Mouse (Mus musculus) spleen, adult 18-20 months (tissue): Measurements from ENCODE around the gene Spty2d1.
"Not testable (repeated sequence)": the region's sequence is repeated elsewhere in the genome, so short reads cannot be mapped to it uniquely, and the experiment has no call there.

Source experiments
- DNase-seq, 2 experiments: peaks; one replicate each; pipeline ENCODE4 v3.0.0; 2022; ENCODE audit warnings: mixed read lengths in 2 of 2

The Spty2d1 gene

DNA sequence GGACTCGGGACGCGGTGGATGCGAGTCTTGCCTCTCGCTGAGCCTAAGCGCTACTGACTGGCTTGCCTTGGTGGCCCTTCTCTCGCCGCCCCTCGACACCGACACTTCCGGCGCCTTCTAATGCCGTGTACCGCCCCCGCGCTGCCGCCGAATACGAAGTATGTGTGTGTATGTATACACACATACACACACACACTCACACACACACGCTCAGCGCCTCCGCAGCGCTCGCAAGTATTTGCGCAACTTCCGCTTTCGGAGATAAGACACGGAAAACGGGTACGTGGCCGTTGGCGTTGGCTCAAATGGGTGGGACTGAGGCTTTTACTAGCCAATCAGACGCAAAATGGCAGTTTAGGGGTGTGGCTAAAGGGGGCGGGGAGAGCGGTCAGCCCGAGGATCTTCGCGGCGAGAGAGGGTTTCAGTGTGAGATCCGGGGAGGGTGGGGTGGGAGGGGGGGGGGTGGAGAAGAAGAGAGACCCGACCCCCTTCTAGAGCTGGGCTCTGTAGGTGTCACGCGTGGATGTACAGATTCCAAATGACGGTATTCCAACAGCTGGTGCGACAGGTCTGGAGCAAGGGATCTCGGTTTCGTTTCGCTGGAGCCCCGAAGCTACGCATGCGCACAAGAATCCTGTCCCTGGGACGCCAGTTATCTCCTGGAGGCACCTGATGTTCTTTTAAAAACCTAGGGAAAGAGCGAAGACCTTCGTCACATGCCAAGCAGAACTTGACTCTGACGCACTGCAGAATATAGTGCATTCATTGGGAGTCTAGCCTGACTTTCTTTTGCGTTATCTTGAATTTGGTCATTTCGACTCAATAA is at the start of gene Spty2d1:
Gene Spty2d1 (minus strand): TSS at position 244 of the 826 bp plus-strand sequence.
- peak; percentile 95 to 97 for DNase-seq

DNA sequence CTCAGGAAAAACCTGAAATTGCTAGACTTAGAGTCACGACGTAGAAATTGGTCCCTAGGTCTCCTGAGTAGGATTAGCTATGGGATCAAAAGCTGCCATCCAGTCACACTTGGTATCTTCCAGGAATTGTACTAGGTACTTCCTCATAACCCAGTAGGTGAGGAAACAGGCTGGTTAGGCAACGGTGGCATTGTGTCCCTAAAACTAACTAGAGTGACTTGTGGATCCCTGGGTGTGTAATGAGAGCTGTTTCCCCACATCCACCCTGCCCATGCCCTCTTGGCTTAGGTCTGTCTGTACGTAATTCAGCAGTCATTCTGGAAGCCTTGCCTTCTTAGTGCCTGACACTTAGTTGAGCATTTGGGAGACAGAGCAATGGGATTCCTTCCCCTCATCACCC is 48.1 kb upstream of the Spty2d1 start:
- DNase-seq = no peak

DNA sequence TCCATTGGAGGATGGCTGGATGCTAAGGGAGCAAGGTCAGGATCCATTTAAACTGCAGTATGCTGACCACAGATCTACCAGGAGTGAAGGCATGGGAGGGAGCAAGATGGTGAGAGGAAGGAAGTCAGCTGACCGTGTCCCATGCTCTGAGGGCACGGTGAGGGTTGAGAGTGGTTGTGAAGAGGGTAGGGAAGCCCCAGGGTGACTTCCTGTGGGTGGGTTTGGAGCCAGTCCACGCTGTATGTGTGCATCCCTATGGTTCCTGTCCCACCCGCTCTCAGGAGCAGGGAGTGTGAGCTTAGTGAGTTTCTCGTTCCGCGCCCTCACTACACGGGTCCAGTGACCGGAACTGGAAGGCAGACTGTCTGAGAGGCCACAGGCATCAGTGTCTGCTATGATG is 47.5 kb upstream of the Spty2d1 start:
- DNase-seq = peak; percentile 21 to 24

DNA sequence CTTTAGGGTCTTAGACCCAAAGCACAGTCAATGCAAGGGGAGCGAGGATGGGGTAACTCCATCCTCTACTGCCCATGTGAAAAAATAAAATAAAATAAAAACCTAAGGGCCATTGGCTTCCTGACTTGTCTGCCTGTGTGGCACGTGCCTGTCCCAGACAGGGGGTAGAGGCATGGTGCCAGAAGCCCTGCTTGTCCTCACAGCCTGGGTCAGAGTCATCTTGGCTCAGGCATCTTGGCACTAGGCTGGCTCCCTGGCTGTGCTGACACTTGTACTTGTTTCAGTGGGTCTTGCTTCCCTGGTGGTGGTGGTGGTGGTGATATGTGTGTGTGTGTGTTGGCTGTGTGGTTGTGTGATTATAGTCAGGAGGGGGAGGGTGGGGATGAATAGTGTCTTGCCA is 46.5 kb upstream of the Spty2d1 start:
- DNase-seq = no peak

DNA sequence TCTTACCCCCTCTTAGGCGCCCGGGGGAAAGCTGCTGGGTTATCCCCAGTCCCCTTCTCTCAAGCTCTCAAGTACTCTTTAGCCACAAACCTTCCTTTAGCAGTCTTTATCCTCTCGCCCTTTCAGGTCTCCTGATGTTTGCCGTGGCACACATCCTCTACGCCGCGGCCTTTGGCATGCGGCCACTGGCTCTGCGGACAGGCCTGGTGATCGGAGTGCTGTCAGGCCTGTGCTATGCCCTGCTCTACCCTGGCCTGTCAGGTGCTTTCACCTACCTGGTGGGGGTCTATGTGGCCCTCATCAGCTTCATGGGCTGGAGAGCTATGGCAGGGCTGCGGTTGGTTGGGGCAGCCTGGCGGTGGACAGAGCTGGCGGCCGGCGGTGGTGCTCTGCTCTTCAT is 45.1 kb upstream of the Spty2d1 start:
- DNase-seq = no peak

DNA sequence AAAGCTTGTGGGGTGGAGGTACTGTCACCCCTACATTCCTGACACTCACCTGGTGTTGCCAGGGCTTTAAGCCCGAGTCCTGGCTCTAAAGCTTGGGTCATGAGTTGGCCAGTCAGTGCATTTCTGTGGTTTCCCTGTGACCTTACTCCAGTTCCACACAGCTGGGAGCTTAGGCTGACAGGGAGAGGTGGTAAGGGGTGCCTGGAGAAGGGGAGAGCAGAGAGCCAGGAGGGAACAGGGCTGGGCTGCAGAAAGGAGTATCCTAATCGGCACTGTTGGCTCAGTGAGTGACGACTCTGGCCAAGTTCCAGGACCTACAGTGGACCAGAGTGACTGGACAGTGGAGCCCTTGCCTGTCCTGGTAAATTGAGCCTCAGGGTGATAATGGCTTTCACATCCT is 44.1 kb upstream of the Spty2d1 start:
- no peak for DNase-seq

DNA sequence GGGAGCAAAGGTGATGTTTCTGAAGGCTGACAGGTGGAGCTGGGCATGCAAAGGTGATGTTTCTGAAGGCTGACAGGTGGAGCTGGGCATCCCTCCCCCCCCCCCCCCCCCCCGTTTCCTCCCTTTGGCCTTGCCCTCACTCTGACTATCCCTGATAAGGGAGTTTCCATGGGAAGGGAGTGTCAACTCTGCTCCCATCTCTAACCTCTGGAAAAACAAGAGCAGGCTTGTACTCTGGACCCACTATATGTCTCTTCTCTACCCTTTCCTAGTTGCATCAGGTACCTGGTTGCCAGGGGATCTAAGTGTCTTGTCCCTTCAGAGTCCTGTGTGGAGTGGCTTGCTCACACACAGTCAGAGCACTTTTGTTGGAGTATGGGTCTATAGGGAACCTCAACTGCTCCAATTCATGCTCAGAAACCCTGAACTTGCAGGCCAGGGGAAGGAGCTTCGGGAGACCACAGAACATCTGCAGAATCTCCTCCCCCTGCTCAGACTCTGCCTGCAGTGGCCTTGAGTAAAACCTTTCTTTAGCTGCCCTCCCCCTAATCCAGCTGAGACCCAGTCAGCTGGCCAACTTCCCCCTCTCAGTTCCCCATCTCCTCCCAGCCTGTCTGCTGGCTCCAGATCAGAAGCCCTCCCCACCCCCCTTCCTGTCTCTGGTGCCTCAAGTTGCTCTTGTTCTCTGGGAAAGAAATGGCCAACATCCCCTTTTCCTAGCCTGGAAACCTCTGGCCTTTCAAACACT is 43.4 kb upstream of the Spty2d1 start:
- DNase-seq = peak; percentile 51 to 56

DNA sequence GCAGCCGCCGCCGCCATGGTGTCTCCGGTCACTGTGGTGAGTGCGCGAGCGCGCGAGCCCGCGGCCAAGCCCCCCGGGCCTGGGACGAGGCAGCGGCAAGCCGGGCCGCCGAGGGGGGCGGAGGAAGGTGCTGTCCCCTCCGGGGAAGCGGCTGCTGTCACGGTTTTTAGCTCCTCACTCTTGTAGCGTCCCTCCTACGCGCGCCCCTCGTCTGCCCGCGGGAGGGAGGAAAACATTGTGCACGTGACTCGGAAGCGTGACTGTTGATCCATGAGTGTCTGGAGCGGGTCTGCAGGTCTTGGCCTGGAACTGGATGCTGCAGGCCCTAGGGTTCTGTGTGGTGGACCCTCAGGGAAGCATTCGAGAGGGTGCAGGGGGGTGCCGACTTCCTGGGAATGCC is 42.6 kb upstream of the Spty2d1 start:
- DNase-seq = no peak

DNA sequence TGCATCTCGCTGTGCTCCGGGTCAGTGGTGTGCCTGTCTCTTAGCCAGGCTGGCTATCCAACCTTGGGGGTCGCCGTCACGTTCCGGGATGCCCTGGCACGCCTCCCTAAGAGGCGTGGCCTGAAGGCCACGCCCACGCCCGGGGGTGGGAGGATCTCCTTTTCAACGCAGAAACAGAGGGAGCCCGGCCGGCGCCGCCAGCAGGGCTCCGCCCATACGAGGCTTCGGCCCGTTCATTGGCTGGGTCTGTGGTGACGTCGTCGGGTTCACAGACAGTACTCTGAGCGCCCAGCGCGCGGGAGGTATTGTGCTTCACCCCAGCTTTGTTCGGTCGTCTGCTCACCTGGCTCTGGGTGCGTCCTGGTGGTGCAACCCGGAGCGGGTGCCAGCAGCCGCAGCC is 42.2 kb upstream of the Spty2d1 start, which contains the start of gene Tmem86a:
Gene Tmem86a (plus strand): TSS at position 236 of the 400 bp plus-strand sequence.
- DNase-seq = peak; percentile 91 to 93

DNA sequence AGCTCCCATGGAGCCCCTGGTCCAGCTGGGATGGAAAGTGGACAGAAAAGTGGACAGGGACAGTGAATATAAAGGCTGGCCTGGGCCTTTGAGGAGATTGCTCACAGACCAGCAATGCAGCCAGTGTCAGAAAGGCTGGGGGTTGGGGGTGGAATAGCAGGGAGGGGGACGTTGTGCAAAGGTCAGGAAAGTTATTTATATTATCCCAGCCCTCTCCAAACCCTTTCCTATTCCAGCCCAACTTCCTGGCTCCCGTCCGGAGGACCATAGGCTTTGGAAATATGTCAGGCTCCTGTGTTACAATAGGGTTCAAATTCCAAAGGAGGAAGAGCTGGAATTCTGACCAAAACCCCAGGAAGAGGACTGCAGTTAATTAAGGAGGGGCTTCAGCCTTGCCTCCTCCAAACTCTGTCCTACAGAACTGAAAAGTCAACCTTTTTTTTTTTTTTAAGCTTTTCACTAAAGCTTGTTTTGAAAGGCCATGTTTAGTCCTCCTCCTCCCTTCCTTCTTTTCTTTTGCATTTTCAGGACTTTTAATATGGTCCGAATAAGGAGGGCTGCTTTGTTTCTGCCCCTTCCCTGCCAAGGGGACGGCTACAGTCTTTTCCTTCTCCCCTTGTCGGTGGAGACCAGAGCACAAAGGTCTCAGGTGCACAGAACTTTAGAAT is 34.7 kb upstream of the Spty2d1 start:
- DNase-seq = no peak

DNA sequence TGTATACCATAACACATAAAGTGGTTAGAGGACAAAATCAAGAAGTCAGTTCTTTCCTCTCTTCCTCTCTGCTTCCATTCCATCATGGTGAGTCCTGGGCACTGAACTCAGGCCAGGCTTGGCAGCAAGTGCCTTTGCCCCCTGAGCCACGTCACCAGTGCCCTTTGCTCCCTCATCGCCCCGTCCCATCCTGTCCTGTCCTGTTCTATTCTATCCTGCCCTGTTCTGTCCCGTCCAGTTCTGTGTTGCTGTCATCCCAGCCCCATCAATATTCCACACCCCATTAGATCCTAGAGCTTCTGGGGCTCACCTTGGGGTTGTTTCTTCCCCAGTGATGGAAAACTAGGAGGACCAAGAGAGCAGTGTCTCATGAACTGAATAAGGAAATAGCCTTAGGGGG is 33.9 kb upstream of the Spty2d1 start:
- no peak for DNase-seq

DNA sequence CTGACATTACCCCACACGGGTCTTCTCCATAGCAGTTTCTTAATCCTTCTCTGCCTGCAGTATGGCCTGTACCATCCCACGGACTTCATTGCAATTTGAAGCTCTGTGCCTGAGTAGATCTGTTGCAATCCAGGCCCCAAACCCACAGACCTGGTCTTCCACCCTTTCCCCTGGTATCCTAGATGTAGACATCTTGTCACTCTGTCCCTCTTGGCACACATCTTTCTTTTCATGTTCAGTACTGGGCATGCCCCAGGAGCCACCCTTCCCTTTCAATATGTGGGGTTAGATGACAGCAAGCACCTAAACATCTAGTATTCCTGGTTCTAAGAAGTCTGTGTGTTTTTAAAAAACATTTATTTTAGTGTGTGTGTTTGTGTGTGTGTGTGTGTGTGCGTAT is 33.5 kb upstream of the Spty2d1 start:
- DNase-seq = no peak

DNA sequence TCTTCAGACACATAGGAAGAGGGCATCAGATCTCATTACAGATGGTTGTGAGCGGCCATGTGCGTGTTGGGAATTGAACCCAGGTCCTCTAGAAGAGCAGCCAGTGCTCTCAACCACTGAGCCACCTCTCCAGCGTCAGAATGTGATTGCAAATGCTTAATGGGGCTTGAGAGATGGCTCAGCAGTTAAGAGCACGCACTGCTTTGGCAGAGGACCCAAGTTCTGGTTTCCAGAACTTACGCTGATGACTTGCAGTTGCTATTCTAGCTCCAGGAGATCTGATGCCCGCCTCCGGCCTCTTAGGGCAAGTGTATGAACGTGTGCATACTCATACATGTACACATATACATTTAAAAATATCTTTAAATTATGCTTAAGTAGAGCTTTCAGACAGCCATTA is 27.2 kb upstream of the Spty2d1 start:
- DNase-seq = no peak

DNA sequence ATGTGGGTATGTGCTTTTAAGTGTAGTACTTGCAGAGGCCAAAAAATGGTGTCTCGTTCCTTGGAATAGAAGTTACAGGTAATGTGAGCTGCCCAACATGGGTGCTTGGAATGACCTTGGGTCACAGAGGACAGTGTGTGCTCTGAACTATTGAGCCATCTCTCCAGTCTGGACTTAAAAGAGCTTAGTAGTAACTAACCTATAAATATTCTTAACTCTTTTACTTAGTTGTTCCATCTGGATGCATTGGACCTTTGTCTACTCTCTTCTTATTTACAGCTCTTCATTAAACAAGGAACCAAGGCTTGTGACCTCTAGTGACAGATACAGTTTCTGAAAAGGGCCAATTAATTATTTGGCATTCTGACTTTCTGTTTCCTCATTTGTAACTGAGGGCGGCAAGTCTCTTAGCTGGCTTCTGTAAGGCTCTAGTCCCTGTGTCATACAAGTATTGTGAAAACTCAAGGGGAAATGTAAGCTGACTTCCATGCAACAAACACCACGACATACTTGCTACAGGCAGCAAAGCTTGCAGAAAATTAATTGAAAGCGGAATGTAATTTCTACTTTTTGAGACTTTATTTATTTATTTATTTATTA is 26.7 kb upstream of the Spty2d1 start:
- DNase-seq = no peak

DNA sequence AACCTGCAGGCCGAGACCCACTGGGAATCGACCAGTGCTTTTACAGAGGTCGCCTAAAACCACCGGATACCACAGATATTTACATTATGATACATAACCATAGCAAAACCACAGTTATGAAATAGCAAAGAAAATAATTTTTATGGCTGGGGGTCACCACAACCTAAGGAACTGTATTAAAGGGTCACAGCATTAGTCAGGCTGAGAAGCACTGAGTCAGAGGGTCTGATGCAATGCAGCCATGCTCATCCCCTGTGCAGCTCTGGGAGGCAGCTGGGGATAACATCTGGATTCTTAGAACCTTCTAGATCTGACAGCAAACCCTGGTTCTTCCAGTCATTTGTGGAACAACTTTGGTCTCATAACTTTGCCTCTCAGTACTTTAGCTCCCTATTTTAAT is 23.2 kb upstream of the Spty2d1 start:
- DNase-seq = no peak

DNA sequence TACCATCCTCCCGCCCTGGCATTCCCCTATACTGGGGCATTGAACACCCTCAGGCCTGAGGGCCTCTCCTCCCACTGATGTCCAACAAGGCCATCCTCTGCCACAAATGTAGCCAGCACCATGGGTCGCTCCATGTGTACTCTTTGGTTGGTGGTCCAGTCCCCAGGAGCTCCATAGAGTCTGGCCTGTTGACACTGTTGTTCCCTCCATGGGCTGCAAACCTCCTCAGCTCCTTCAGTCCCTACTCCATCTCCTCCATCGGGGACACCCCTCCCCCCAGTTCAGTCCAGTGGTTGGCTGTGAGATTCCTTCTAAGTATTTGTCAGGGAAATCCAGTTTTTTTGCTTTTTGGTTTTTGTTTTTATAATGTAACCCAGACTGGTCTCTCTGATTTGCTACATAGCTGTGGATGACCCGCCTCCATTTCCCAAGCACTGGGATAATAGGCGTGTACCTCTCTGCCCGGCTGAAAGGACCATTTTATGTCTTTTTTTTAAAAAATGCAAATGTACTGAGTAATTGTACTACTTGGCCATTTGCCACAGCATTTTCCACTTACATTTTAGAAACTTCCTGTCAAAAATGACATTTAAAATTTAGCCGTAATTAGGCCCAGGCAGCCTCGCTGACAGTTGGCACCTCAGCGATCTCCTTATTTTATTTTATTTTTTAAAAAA is 22.4 kb upstream of the Spty2d1 start:
- DNase-seq = no peak

DNA sequence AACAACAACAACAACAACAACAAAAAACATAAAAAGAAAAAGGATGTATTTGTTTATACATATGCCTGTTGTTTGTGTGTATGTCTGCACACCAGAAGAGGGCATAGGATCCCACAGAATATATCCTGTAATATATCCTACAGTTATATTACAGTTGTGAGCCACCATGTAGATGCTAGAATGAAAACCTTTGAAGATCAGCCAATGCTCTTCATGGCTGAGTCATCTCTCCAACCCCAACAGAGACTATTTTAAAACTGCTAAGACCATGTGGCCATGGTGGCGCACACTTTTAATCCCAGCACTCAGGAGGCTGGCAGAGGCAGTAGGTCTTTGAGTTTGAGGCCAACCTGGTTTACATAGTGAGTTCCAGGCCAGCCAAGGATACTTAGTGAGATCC is 19.3 kb upstream of the Spty2d1 start:
- DNase-seq = no peak

DNA sequence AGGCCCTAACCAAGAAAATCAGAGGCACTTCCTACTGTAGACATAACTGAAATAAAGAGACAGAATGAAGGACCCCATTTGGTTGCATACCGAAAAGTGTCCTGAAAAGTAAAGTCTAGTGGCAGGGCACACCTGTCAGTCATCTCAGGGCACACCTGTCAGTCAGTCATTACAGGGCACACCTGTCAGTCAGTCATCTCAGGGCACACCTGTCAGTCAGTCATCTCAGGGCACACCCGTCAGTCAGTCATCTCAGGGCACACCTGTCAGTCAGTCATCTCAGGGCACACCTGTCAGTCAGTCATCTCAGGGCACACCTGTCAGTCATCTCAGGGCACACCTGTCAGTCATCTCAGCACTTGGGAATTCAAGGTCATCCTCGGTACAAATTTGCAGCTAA is 18.7 kb upstream of the Spty2d1 start:
- not testable (repeated sequence) for DNase-seq

DNA sequence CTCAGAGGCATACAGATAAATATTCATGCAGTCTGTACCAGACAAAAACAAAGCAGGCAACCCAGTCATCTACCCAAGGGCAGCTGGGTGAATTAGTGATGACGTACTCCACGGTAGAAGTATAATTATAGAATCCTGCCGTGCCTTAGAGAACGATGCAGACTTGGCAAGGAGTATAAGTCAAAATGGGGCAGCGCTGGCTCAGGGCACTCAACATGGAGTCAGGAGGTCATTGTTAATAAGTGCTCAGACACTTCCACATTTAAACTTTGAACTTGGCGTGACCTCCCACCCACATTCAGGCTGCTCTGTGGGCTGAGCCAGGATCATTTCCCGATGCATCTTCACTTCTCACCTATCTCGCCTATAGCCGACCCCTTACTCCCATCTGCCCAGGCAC is 17.2 kb upstream of the Spty2d1 start:
- DNase-seq = no peak

DNA sequence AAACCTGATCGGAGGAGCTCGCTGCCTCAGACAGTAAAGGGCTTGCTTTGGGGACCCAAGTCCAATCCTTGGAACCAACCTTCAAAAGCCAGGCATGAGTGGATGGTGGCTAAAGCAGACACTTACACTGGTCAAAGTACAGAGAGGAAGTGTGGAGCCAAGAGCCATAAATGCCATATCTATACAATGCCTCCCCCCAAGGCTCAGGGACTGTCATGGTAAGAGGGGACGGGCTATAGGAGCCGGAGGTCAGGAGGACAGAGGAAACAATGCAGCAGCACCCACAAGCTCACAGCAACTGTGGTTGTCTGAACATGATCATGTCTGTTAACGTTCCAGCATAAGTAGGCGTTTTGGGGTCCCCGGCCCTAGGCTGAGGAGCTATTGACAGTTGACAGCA is 16.2 kb upstream of the Spty2d1 start:
- no peak for DNase-seq

DNA sequence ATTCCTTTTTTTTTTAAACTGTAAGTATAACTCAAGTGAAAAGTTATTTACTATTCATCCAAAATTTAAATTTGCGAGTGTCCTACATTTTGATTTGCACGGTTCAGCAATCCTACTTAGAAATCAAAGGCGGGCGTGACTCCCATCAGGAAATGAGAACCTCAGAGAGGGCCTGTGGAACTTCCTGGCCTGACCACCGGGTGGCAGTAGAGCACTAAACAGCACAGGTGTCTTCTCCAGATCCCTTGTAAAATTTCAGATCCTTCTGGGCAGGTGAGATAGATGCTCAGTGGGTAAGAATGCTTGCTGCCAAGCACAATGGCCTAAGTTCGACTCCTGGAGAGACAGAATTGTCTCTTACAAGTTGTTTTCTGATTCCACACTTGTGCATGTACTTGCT is 15.3 kb upstream of the Spty2d1 start:
- peak; percentile 71 to 88 for DNase-seq

DNA sequence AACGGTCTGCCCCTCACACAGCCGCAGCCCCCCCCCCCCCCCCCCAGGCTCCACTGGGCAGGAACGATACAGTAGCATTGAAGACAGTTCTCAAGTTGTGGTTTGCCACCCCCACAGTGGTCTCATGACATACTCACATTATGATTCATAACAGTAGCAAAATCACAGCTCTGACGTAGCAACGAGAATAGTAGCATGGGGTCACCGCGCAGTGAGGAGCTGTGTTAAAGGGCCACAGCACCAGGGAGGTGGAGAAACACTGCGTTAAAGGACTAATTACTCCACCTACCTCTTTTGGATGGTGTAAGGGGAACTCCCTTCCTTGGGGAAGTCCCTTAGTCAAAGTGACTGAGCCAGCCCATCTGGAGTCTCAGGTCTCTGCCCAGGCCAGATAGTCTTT is 14.3 kb upstream of the Spty2d1 start:
- DNase-seq = peak; percentile 26

DNA sequence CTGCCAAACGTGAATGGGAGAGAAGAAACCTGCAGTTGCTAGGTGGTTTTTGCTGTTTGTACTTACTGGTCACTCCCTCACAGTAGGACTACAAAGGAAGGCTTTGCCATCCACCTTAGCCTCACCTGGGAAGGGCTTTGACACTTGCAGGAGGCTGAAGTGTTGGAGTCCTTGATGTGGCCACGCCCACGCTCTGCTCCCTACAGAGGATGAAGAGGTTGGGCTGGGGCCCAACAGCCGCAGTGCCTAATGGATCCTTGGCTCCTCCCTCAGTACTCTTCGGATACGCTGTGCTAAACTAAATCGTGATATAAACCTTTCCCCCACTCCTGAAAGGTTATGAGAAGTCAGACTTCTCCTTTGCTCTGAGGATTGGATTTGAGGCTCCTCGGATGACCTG is 12.7 kb upstream of the Spty2d1 start:
- no peak for DNase-seq
